Mouse (Mus musculus) hindbrain, embryonic 13.5 days (tissue): ENCODE measurements around the gene Sept9. TPM values are rescaled to one million over a fixed set of nuclear protein-coding genes. Genes with fewer than 3 reads are reported as not detected.

Source experiments
- ATAC-seq: fragments of 200-750 bp; cut with Nextera tagmentation; 2 replicates; pipeline ENCODE4 v1.8.0; 2017; ENCODE audit warnings: moderate TSS enrichment; ENCODE audit not compliant: low FRiP score
- H3K27ac ChIP-seq: fragments of 300-500 bp; sonication (generic); 2 replicates; pipeline ENCODE4 v1.5.1; 2015; ENCODE audit warnings: inconsistent platforms, mild to moderate bottlenecking, moderate library complexity
- H3K27me3 ChIP-seq: fragments of 300-500 bp; sonication (generic); 2 replicates; pipeline ENCODE4 v1.6.1; 2015; ENCODE audit warnings: mild to moderate bottlenecking, inconsistent platforms
- H3K36me3 ChIP-seq: fragments of 300-500 bp; sonication (generic); 2 replicates; pipeline ENCODE4 v1.6.1; 2015; ENCODE audit warnings: mild to moderate bottlenecking, inconsistent platforms
- H3K4me1 ChIP-seq: fragments of 300-500 bp; sonication (generic); replicated peaks from 2 replicates; pipeline ENCODE4 v1.6.1; 2015; ENCODE audit warnings: inconsistent platforms
- H3K4me2 ChIP-seq: fragments of 300-500 bp; sonication (generic); 2 replicates; pipeline ENCODE4 v1.6.1; 2015; ENCODE audit warnings: inconsistent platforms, mild to moderate bottlenecking, moderate library complexity
- H3K4me3 ChIP-seq: fragments of 300-500 bp; sonication (generic); 2 replicates; pipeline ENCODE4 v1.5.1; 2015; ENCODE audit warnings: mild to moderate bottlenecking, inconsistent platforms
- H3K9ac ChIP-seq: fragments of 300-500 bp; sonication (generic); 2 replicates; pipeline ENCODE4 v1.6.1; 2015; ENCODE audit warnings: mild to moderate bottlenecking, inconsistent platforms
- H3K9me3 ChIP-seq: fragments of 300-500 bp; sonication (generic); 2 replicates; pipeline ENCODE4 v1.6.1; 2016; ENCODE audit warnings: inconsistent platforms
- WGBS: fragments of 180-500 bp; shearing (Covaris S2); methylation state at CpG from one replicate; pipeline ENCODE4 v1.1.7; 2015; 5-methylcytosine and 5-hydroxymethylcytosine counted together
- polyA plus RNA-seq: library from polyadenylated mRNA; unstranded; fragments of >200 nt; fragmentation: Nextera tagmentation; extraction: Ambion mirVana; gene quantifications from 2 replicates; pipeline ENCODE4 v1.2.1, GENCODE M21; 2015

Gene Sept9
- polyA plus RNA-seq, 1 experiment from 2014 or later: 117 TPM

- H3K4me3 ChIP-seq: no peak overlapping the region
- 85% methylated on average over 11 of the region's 11 CpGs for WGBS
- H3K27ac ChIP-seq: no peak overlapping the region
- no peak overlapping the region for H3K4me2 ChIP-seq
- no peak overlapping the region for H3K9ac ChIP-seq
- 0 out of 2 replicates have a peak, but pooled peaks cover 5% of the 10 kb centered on the region for H3K9me3 ChIP-seq
- no peak for ATAC-seq
- peaks cover 18% of the 10 kb centered on the region; the same call in 1 of the 2 replicates for H3K27me3 ChIP-seq
- H3K4me1 ChIP-seq: peaks cover 50% of the 10 kb centered on the region
- no peaks in the 10 kb centered on the region for H3K36me3 ChIP-seq
Measured at GRCm38 (mm10) chr11:117402550-117402949, 203.1 kb downstream of the Sept9 start.

DNA sequence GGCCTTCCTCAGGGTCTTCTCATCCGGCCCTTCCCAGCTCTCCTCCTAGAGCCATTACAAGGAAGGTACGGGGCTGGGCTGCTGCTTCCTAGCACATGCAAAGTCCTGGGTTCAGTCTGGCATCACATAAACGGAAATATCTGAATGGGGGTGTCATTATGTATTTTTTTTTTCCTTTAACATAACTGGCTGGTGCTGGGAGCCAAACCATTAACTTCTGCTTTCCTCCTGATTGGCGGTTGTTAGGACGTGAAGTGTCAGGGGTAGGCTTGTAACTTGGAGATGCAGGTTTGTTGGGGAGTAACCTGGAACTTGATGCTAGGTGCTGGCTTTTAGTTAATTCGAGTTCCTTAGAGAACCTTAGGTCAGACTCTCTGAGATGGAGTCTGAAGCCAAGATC, 203.6 kb downstream of the Sept9 start:
- ATAC-seq: no peak
- H3K9ac ChIP-seq: no peak overlapping the region
- H3K4me1 ChIP-seq: peaks cover 50% of the 10 kb centered on the region
- no peak overlapping the region for H3K27ac ChIP-seq
- H3K4me3 ChIP-seq: no peak overlapping the region
- no peak overlapping the region for H3K4me2 ChIP-seq
- whole genome bisulfite sequencing: 91% methylated on average over 6 of the region's 6 CpGs
- peaks cover 18% of the 10 kb centered on the region; the same call in 1 of the 2 replicates for H3K27me3 ChIP-seq
- no peaks in the 10 kb centered on the region for H3K36me3 ChIP-seq
- 0 out of 2 replicates have a peak, but pooled peaks cover 5% of the 10 kb centered on the region for H3K9me3 ChIP-seq

GRCm38 (mm10) chr11:117403781-117404180, 204.3 kb downstream of the Sept9 start:
- peaks cover 50% of the 10 kb centered on the region for H3K4me1 ChIP-seq
- peak overlapping the region; percentile 58 for H3K9ac ChIP-seq
- 25% methylated on average over 7 of the region's 7 CpGs for WGBS

DNA sequence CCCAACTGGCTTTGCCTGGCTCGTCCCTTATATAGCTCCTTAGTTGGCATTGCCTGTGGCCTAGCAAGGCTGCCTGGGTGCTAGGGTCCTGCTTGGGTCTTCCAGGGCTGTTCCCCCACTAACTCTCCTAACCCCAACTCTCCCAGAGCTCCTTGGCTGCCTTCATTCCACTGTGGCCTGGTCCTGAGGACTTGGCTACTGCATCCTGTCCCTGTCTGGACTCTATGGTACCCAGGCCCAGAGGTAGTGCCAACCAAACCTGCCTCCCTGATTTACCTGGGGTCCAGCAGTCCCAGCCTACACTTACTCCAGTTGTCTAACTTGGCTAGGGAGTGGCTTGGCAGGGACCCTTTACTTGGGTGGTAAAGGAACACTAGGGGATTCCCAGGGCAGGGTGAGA, 207.2 kb downstream of the Sept9 start:
- peak overlapping the region; percentile 63 for H3K9ac ChIP-seq
- H3K4me1 ChIP-seq: peaks cover 57% of the 10 kb centered on the region
- 0 out of 2 replicates have a peak, but pooled peaks cover 3% of the 10 kb centered on the region for H3K9me3 ChIP-seq

More at GRCm38 (mm10) chr11:117403781-117404180, 204.3 kb downstream of the Sept9 start:
- Histone ChIP-seq H3K27me3 (peaks cover 18% of the 10 kb centered on the region; the same call in 1 of the 2 replicates), H3K4me3 (no peak overlapping the region), H3K4me2 (no peak overlapping the region), H3K9me3 (0 out of 2 replicates have a peak, but pooled peaks cover 5% of the 10 kb centered on the region), H3K36me3 (no peaks in the 10 kb centered on the region), H3K27ac (no peak overlapping the region)
- no peak for ATAC-seq

DNA sequence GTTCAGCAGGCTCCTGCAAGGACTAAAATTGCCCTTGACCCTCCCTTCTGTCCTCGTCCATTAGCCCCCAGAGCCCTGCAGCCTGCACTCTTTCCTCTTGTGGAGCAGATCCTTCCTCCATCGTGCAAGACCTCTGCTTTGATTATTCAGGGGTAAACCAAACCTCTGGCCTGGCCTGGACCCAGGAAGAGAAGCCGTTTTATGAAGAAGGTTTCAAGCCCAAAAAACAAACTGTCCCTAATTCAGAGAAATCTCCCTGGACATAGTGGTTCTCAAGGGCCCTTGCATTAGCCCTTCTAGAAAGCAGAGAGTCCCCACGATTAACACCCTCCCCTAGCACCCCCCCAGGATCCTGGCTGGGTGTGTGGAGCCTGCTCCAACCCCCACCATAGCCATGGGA, 207.7 kb downstream of the Sept9 start:
- peak overlapping the region; percentile 63 for H3K9ac ChIP-seq
- peaks cover 21% of the 10 kb centered on the region; the same call in 1 of the 2 replicates for H3K27me3 ChIP-seq
- ATAC-seq: peak; percentile 39; the same call in 1 of the 2 replicates
- H3K4me2 ChIP-seq: peak overlapping the region; percentile 53
- no peaks in the 10 kb centered on the region for H3K36me3 ChIP-seq
- peak overlapping the region; percentile 97 for H3K27ac ChIP-seq
- 3% methylated on average over 4 of the region's 4 CpGs for WGBS
- peaks cover 57% of the 10 kb centered on the region for H3K4me1 ChIP-seq
- H3K9me3 ChIP-seq: no peaks in the 10 kb centered on the region
- peak overlapping the region; percentile 31 for H3K4me3 ChIP-seq

More for the DNA sequence above, 207.2 kb downstream of the Sept9 start:
- 69% methylated on average over 1 of the region's 1 CpGs for WGBS
- Histone ChIP-seq H3K27ac (peak overlapping the region; percentile 97), H3K27me3 (peaks cover 21% of the 10 kb centered on the region; the same call in 1 of the 2 replicates), H3K36me3 (no peaks in the 10 kb centered on the region), H3K4me3 (no peak overlapping the region), H3K4me2 (peak overlapping the region; percentile 53)
- no peak for ATAC-seq

GRCm38 (mm10) chr11:117407651-117408441, 208.4 kb downstream of the Sept9 start:
- no peaks in the 10 kb centered on the region for H3K9me3 ChIP-seq
- peak overlapping the region; percentile 31 for H3K4me3 ChIP-seq
- H3K36me3 ChIP-seq: no peaks in the 10 kb centered on the region
- peaks cover 58% of the 10 kb centered on the region for H3K4me1 ChIP-seq
- peak; percentile 75 for ATAC-seq
- peak overlapping the region; percentile 97 for H3K27ac ChIP-seq
- H3K4me2 ChIP-seq: peak overlapping the region; percentile 53
- WGBS: under 1% methylated on average over 28 of the region's 28 CpGs
- H3K9ac ChIP-seq: peak overlapping the region; percentile 63
- peaks cover 23% of the 10 kb centered on the region; the same call in 1 of the 2 replicates for H3K27me3 ChIP-seq

DNA sequence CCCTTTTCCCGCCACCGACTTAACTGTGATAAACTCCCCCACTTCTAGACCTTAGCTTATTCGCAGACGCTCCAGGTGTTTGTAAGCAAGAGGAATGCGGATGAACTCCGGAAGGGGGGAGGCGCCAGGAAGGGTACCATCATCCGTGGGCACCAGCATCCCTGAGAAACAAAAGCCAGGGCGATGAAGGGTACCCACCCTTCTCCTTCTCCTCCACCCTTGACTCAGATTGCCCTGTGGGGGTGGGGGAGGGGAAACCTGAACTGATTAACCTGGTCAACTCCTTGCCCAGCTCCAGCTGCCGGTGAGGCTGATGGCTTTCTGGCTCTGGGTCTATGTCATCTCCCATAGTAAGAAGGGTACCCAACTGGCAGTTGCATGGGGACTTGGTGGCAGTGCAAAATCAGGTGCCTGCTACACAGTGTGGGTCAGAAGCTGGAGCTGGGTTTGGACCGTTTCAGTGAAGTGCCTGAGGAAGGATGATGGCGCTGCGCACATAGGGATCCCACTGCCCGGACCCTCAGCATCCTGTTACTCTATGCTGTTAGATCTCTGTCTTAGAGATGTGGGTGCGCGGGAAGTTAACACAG, 209.1 kb downstream of the Sept9 start:
- Histone ChIP-seq H3K4me2 (peak overlapping the region; percentile 53), H3K9ac (peak overlapping the region; percentile 63), H3K36me3 (no peaks in the 10 kb centered on the region), H3K4me1 (peaks cover 65% of the 10 kb centered on the region), H3K27ac (peak overlapping the region; percentile 97), H3K4me3 (peak overlapping the region; percentile 31), H3K9me3 (no peaks in the 10 kb centered on the region), H3K27me3 (peaks cover 28% of the 10 kb centered on the region)
- ATAC-seq: peak; percentile 32; the same call in 1 of the 2 replicates
- WGBS: 4% methylated on average over 16 of the region's 16 CpGs

DNA sequence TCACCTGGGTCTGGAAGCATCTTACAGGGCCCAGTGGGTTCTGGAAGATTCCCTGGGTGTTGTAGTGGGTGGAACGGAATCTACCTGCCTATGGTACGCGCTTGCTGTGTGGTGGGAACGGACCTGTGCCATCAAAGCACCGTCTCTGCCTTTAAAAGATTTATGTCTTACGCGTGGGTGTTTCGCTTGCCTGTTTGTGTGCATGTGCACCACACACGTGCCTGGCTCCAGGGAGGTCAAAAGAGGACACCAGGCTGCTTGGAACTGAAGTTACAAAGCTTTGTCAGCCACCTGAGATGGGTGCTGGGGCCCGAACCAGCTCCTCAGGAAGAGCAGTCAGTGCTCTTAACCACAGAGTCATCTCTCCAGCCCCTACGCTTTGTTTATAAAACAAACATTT, 209.9 kb downstream of the Sept9 start:
- H3K4me3 ChIP-seq: no peak overlapping the region
- ATAC-seq: no peak
- H3K4me2 ChIP-seq: peak overlapping the region; percentile 9; the same call in 1 of the 2 replicates
- H3K27ac ChIP-seq: peak overlapping the region; percentile 97
- peaks cover 30% of the 10 kb centered on the region for H3K27me3 ChIP-seq
- peaks cover 65% of the 10 kb centered on the region for H3K4me1 ChIP-seq
- no peaks in the 10 kb centered on the region for H3K9me3 ChIP-seq
- peak overlapping the region; percentile 63; the same call in 1 of the 2 replicates for H3K9ac ChIP-seq
- H3K36me3 ChIP-seq: no peaks in the 10 kb centered on the region
- 61% methylated on average over 11 of the region's 11 CpGs for WGBS

DNA sequence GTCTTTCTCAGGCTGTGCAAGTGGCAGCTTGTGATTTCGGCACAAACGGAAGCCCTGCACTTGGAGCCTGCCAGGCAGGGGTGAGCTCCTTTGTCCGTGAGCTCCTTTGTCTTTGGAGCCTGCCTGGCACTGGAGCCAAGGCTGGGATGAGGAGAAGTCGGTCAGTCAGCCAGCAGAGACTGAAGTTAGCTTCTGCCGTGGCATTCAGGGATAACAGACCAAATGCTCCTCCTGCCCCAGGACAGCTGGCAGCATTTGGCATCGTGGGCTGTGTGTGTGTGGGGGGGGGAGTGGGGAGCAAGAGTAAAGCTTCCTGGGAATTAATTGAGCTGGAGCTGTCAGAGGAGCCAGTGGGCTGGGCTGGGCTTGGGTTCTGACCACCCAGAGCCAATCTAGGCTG, 210.6 kb downstream of the Sept9 start:
- ATAC-seq: peak; percentile 18; the same call in 1 of the 2 replicates
- Histone ChIP-seq H3K4me3 (no peak overlapping the region), H3K27me3 (peaks cover 28% of the 10 kb centered on the region), H3K36me3 (no peaks in the 10 kb centered on the region), H3K9ac (0 out of 2 replicates have a peak overlapping the region, but pooled peaks have one; percentile 57), H3K9me3 (no peaks in the 10 kb centered on the region), H3K27ac (peak overlapping the region; percentile 97), H3K4me2 (0 out of 2 replicates have a peak overlapping the region, but pooled peaks have one; percentile 9), H3K4me1 (peaks cover 65% of the 10 kb centered on the region)
- 4% methylated on average over 6 of the region's 6 CpGs for WGBS

DNA sequence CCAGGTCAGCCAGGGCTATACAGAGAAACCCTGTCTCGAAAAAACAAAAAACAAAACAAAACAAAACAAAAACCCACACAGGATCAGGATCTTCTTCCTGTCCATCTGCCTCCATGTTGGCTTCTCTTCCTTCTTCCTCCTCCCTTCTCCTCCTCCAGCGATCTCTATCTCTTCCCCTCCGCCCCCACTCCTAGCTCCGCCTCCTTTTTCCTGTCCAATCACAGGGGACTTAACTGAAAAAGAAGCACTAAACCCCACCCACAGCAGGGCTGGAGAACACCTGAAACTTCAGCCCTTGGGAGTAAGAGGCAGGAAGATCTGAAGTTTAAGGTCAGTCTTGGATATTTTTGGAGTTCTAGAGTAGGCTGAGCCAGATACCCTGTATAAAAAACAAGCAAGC, 212.2 kb downstream of the Sept9 start:
- H3K27ac ChIP-seq: no peak overlapping the region
- H3K4me2 ChIP-seq: no peak overlapping the region
- peaks cover 25% of the 10 kb centered on the region for H3K27me3 ChIP-seq
- H3K36me3 ChIP-seq: no peaks in the 10 kb centered on the region
- H3K9me3 ChIP-seq: no peaks in the 10 kb centered on the region
- H3K4me1 ChIP-seq: peaks cover 72% of the 10 kb centered on the region
- ATAC-seq: no peak
- no peak overlapping the region for H3K9ac ChIP-seq
- no peak overlapping the region for H3K4me3 ChIP-seq
- WGBS: 80% methylated on average over 4 of the region's 4 CpGs
